Comparison of ENCODE assay signal across 26 mouse cellular contexts in the genomic region with DNA sequence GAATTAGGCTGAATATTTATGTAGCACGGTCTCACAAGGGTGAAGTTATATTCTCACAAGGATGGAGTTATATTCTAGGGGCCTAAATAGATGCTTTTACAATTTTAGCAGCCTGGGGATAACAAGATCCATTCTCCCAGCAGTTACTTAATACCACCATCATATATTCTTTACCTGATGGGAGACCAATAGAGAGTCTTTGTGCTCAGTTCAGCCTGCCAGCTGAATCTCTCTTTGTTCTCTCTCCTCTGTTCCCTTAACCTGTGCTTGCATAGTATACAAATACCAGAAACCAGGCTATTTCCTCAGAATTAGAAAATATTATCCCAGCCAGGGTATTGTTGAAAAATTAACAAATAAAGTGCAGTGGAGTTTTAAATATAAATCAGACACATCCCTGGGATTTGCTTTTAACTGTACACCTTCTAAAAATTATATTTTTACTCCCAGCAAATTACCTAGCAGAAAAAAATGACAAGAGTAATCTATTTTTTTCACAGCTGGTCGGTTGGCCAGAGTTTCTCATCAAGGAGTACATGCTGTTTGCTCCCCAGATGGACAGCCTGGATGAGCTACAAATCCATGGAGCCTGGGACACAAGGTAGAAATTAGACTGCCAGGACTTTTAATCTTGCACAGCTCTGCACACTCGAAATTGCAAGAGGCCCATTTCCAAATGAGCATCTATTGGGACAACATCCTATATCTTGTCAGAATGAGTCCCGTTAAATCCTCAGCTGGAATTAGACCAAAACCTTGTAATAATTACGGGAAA.
DNase-seq lines count a peak whose midpoint lies in the region; ATAC-seq lines count a peak whose summit lies in the region.
"Had no signal": no experiment of that assay in that cellular context is flagged by ENCODE, and none has a peak within 500 bp of the region (broad histone marks: within the 10 kb centered on the region; RNA-seq: fewer than 3 reads in every experiment).

No protein-coding gene starts in this region.

- no peak overlapping the region for H3K9ac ChIP-seq in hindbrain, embryonic 14.5 days
- H3K9ac ChIP-seq: embryonic facial prominence, embryonic 12.5 days; forebrain, postnatal 0 days; liver, embryonic 15.5 days; lung, embryonic 15.5 days; stomach, embryonic 15.5 days had no signal

- no peak for ATAC-seq in hindbrain, embryonic 14.5 days (ENCODE audit: low FRiP score)
- ATAC-seq: forebrain, postnatal 0 days; intestine, embryonic 16.5 days had no signal

- peak overlapping the region; percentile 71 for H3K27ac ChIP-seq in hindbrain, embryonic 14.5 days
- H3K27ac ChIP-seq: embryonic facial prominence, embryonic 12.5 days; forebrain, embryonic 10.5 days; liver, embryonic 15.5 days; lung, embryonic 15.5 days; stomach, embryonic 15.5 days had no signal

- H3K9me3 ChIP-seq in hindbrain, embryonic 14.5 days (ENCODE audit: control insufficient read depth, low read length): no peaks in the 10 kb centered on the region
- H3K9me3 ChIP-seq: embryonic facial prominence, embryonic 12.5 days; forebrain, embryonic 10.5 days; G1E; liver, embryonic 15.5 days; lung, embryonic 15.5 days; stomach, embryonic 15.5 days had no signal

- 61% methylated on average over 5 of the region's 5 CpGs for WGBS in hindbrain, embryonic 14.5 days

- H3K27me3 ChIP-seq in hindbrain, embryonic 14.5 days (ENCODE audit: control insufficient read depth, insufficient read depth, low read length): no peaks in the 10 kb centered on the region
- H3K27me3 ChIP-seq: embryonic facial prominence, embryonic 12.5 days; liver, embryonic 15.5 days; lung, embryonic 15.5 days; stomach, embryonic 15.5 days had no signal

- H3K4me2 ChIP-seq in hindbrain, embryonic 14.5 days (replicated peaks): no peak overlapping the region
- H3K4me2 ChIP-seq: embryonic facial prominence, embryonic 12.5 days; liver, embryonic 15.5 days; lung, embryonic 15.5 days; midbrain, embryonic 11.5 days; stomach, embryonic 15.5 days had no signal

- no peaks in the 10 kb centered on the region for H3K36me3 ChIP-seq in hindbrain, embryonic 14.5 days (replicated peaks; ENCODE audit: control insufficient read depth, insufficient read depth)
- H3K36me3 ChIP-seq: embryonic facial prominence, embryonic 12.5 days; forebrain, embryonic 10.5 days; G1E; liver, embryonic 15.5 days; lung, embryonic 15.5 days; stomach, embryonic 15.5 days had no signal

- no peaks in the 10 kb centered on the region for H3K4me1 ChIP-seq in hindbrain, embryonic 14.5 days (replicated peaks; ENCODE audit: control insufficient read depth, insufficient read depth, low read length)
- H3K4me1 ChIP-seq: embryonic facial prominence, embryonic 12.5 days; forebrain, embryonic 10.5 days; liver, embryonic 15.5 days; lung, embryonic 15.5 days; stomach, embryonic 15.5 days had no signal

- intact Hi-C loops in left cerebral cortex, postnatal 4 days (cut with DNase I): no loop called here

- no peak overlapping the region for H3K4me3 ChIP-seq in hindbrain, embryonic 14.5 days (replicated peaks; ENCODE audit: low read length)
- H3K4me3 ChIP-seq: embryonic facial prominence, embryonic 12.5 days; forebrain, embryonic 10.5 days; liver, embryonic 15.5 days; lung, embryonic 15.5 days; stomach, embryonic 15.5 days had no signal

- DNase-seq in cerebellum, postnatal 36 days: peak; percentile 2 to 11
- no peak for DNase-seq in cerebellum, adult 11 months
- peak; percentile 13 for DNase-seq in left cerebral cortex, postnatal 4 days
- DNase-seq in left cerebral cortex, adult 11 months (ENCODE audit: low spot score): no peak
- peak; percentile 33 for DNase-seq in brain, adult 2 months (ENCODE audit: low read depth, low spot score)
- no peak for DNase-seq in hindbrain, embryonic 14.5 days (ENCODE audit: low spot score)
- DNase-seq in kidney, adult 18-20 months: no peak
- no peak for DNase-seq in yolk sac, embryonic 10.5 days (ENCODE audit: low spot score)
- DNase-seq: adrenal gland, adult 8-10 months; B cell, adult 2 months; forebrain, postnatal 0 days; gastrocnemius, postnatal 14 days; heart, postnatal 14 days; kidney, adult 9 months; kidney, postnatal 10 days; layer of hippocampus, postnatal 36 days; liver; right cerebral cortex, postnatal 25 days had no signal

Comparison
In these comparisons a context has a peak if more than half of its experiments do, and no peak if none do; other contexts are left out.
1. DNase-seq: peak in cerebellum, postnatal 36 days (2 of 2), left cerebral cortex, postnatal 4 days (single experiment) and brain, adult 2 months (single experiment); none in cerebellum, adult 11 months (single experiment), left cerebral cortex, adult 11 months (single experiment), hindbrain, embryonic 14.5 days (single experiment), kidney, adult 18-20 months (single experiment) and yolk sac, embryonic 10.5 days (single experiment).